Mouse (Mus musculus) naive thymus-derived CD4-positive, alpha-beta T cell, adult 5 months (primary cell): Measurements from ENCODE around the gene Olfr298. TPM values are rescaled to one million over a fixed set of nuclear protein-coding genes. Genes with fewer than 3 reads are reported as not detected.

Source experiments
- polyA plus RNA-seq: library from polyadenylated mRNA; unstranded; fragments of 100-300 nt; shearing (Covaris generic); gene quantifications from one replicate; pipeline ENCODE4 v1.2.1, GENCODE M21; 2017

Gene Olfr298
- polyA plus RNA-seq: not detected

GRCm38 (mm10) chr7:86492384-86492783 is at the start of gene Olfr298:
Gene Olfr298, minus strand, starts transcription at chr7:86492484.

GRCm38 (mm10) chr7:86519668-86520067 is 27.4 kb upstream of the Olfr298 start, which contains the start of gene Olfr297:
Gene Olfr297, plus strand, starts transcription at chr7:86519968.

GRCm38 (mm10) chr7:86459621-86460020 is 32.7 kb downstream of the Olfr298 start, which contains the start of gene Olfr299:
Gene Olfr299, plus strand, starts transcription at chr7:86459921.

Other genes starting within 250 kb of the Olfr298 start
- gene Vmn2r76, start 246.2 kb downstream of the Olfr298 start, polyA plus RNA-seq: 0.07 TPM
- gene Olfr310, start 215.3 kb downstream of the Olfr298 start, polyA plus RNA-seq: not detected
- not detected for gene Olfr309, start 178.8 kb downstream of the Olfr298 start, polyA plus RNA-seq
- not detected for gene Olfr308, start 166.9 kb downstream of the Olfr298 start, polyA plus RNA-seq
- not detected for gene Olfr307, start 154.9 kb downstream of the Olfr298 start, polyA plus RNA-seq
- gene Olfr305, start 125.6 kb downstream of the Olfr298 start, polyA plus RNA-seq: not detected
- not detected for gene Olfr304, start 105.8 kb downstream of the Olfr298 start, polyA plus RNA-seq
- not detected for gene Olfr303, start 94.7 kb downstream of the Olfr298 start, polyA plus RNA-seq
- not detected for gene Olfr301, start 88.6 kb downstream of the Olfr298 start, polyA plus RNA-seq
- gene Olfr299, start 32.6 kb downstream of the Olfr298 start, polyA plus RNA-seq: not detected
- not detected for gene Olfr297, start 27.5 kb upstream of the Olfr298 start, polyA plus RNA-seq
- gene Olfr295, start 91.4 kb upstream of the Olfr298 start, polyA plus RNA-seq: 0.06 TPM
- not detected for gene Olfr294, start 124.2 kb upstream of the Olfr298 start, polyA plus RNA-seq
- not detected for gene Olfr293, start 156.6 kb upstream of the Olfr298 start, polyA plus RNA-seq
- not detected for gene Olfr292, start 195.8 kb upstream of the Olfr298 start, polyA plus RNA-seq